Mouse (Mus musculus): Measurements from ENCODE around the gene Pip5k1b.

DNA sequence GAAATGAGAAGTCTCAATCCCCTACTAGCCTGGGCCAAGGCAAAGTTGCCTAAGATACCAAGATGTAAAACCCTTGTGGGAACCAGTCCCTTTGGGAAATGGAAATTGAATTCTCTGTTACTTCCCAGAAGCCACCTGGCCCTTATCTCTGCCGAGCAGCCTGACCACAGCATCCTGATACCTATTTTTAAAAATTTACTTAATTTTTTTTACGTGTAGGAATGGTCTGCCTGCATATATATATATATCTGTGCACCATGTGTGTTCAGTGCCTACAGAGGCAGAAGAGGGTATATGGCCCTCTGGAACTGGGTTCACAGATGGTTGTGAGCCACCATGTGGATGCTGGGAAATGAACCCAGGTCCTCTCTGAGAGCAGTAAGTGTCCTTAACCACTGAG, 224.4 kb downstream of the Pip5k1b start:
- no peak for TF ChIP-seq CTCF (IDR thresholded peaks at IDR 0.05; ENCODE audit: extremely low read depth, insufficient read depth, insufficient read length, insufficient replicate concordance)
- no peak for TF ChIP-seq POLR2A (IDR thresholded peaks at IDR 0.05; ENCODE audit: low read depth, low read length)

Measured in spleen, adult 2 months (tissue).